Mouse (Mus musculus): ENCODE data around the gene Kncn.

The Kncn gene

GRCm38 (mm10) chr4:115935835-115936581, 51.8 kb downstream of the Kncn start:
- no peak for DNase-seq (ENCODE audit: extremely low read depth, insufficient read length, low spot score)

- no peak for DNase-seq (ENCODE audit: extremely low read depth, insufficient read length, low spot score)
Observed at GRCm38 (mm10) chr4:115936646-115937045, 52.4 kb downstream of the Kncn start.

GRCm38 (mm10) chr4:115937061-115937976, 53.1 kb downstream of the Kncn start:
- DNase-seq (ENCODE audit: extremely low read depth, insufficient read length, low spot score), result no peak

- no peak for DNase-seq (ENCODE audit: extremely low read depth, insufficient read length, low spot score)
Observed at GRCm38 (mm10) chr4:115938276-115939160, 54.3 kb downstream of the Kncn start.
